Mouse (Mus musculus) forebrain, embryonic 15.5 days (tissue): ENCODE data around the gene Nin. TPM values are rescaled to one million over a fixed set of nuclear protein-coding genes. Genes with fewer than 3 reads are reported as not detected.

Source experiments
- ATAC-seq: fragments of 200-750 bp; cut with Nextera tagmentation; replicated peaks from 2 replicates; pipeline ENCODE4 v1.8.0; 2017; ENCODE audit warnings: mild to moderate bottlenecking, moderate TSS enrichment, moderate library complexity
- H3K27ac ChIP-seq: fragments of 300-500 bp; sonication (generic); replicated peaks from 2 replicates; pipeline ENCODE4 v1.5.1; 2015; ENCODE audit warnings: mild to moderate bottlenecking, inconsistent platforms
- H3K27me3 ChIP-seq: fragments of 300-500 bp; sonication (generic); 2 replicates; pipeline ENCODE4 v1.6.1; 2015; ENCODE audit warnings: inconsistent platforms
- H3K36me3 ChIP-seq: fragments of 300-500 bp; sonication (generic); 2 replicates; pipeline ENCODE4 v1.6.1; 2015; ENCODE audit warnings: mild to moderate bottlenecking, inconsistent platforms
- H3K4me1 ChIP-seq: fragments of 300-500 bp; sonication (generic); 2 replicates; pipeline ENCODE4 v1.6.1; 2015; ENCODE audit warnings: inconsistent platforms
- H3K4me2 ChIP-seq: fragments of 300-500 bp; sonication (generic); replicated peaks from 2 replicates; pipeline ENCODE4 v1.6.1; 2015; ENCODE audit warnings: mild to moderate bottlenecking, inconsistent platforms
- H3K4me3 ChIP-seq: fragments of 300-500 bp; sonication (generic); 2 replicates; pipeline ENCODE4 v1.5.1; 2015; ENCODE audit warnings: mild to moderate bottlenecking, inconsistent platforms
- H3K9ac ChIP-seq: fragments of 300-500 bp; sonication (generic); replicated peaks from 2 replicates; pipeline ENCODE4 v1.6.1; 2015; ENCODE audit warnings: mild to moderate bottlenecking, inconsistent platforms
- H3K9me3 ChIP-seq: fragments of 300-500 bp; sonication (generic); 2 replicates; pipeline ENCODE4 v1.6.1; 2016; ENCODE audit warnings: inconsistent platforms
- WGBS: fragments of 180-500 bp; shearing (Covaris S2); methylation state at CpG from one replicate; pipeline ENCODE4 v1.1.7; 2015; ENCODE audit warnings: mixed read lengths; 5-methylcytosine and 5-hydroxymethylcytosine counted together
- polyA plus RNA-seq: library from polyadenylated mRNA; unstranded; fragments of >200 nt; fragmentation: Nextera tagmentation; extraction: Ambion mirVana; gene quantifications from 2 replicates; pipeline ENCODE4 v1.2.1, GENCODE M21; 2015

Gene Nin
- polyA plus RNA-seq, 1 experiment from 2014 or later = 34.9 TPM

DNA sequence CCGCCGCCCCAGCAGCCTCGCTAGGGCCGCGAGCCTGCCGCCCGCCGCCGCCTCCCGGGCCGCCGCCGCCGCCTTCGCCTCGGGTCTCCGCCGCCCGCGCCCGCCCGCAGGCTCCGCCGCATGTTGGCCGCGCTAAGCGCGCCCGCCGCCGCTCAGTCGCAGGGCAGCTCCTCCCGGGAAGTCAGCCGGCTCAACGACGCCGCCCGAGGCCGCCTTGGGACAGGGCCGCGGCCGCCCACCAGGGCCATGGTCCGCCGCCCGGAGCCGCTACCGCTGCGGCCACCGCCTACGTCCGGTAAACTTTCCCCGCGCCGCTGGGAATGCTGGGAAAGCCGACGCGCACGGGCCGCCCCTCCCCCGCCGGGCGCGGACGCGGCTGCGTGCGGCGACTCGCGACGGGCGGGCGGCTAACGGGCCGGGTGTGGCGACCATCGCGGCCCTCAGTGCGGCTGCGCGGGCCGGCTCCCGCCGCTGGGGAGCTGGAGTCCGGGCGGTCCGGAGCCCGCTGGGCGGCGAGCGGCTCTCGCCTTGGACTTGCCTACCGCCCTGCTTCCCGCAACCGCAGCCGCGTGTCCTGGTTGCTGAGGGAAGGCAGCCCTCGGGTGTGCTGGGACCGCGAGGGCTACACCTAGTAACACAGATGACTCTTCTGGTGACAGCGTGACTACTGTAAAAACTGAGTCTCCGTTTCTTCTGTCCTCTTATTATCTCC is 126.6 kb downstream of the Nin start, which contains the start of gene Sav1:
Gene Sav1, minus strand, starts transcription at position 217 of the 712 bp plus-strand sequence.
- H3K27ac ChIP-seq = peak within 1 kb of the TSS; percentile 75
- peak within 1 kb of the TSS; percentile 67 for H3K4me2 ChIP-seq
- no peaks in the 10 kb centered on the region for H3K27me3 ChIP-seq
- H3K4me1 ChIP-seq = peaks cover 16% of the 10 kb centered on the region
- 0% methylated on average over 71 of the region's 102 CpGs for WGBS
- H3K36me3 ChIP-seq = peaks cover 15% of the 10 kb centered on the region; the same call in 1 of the 2 replicates
- no peaks in the 10 kb centered on the region for H3K9me3 ChIP-seq
- peak within 1 kb of the TSS; percentile 71 for H3K9ac ChIP-seq
- H3K4me3 ChIP-seq = peak within 1 kb of the TSS; percentile 66
- peak; percentile 94 for ATAC-seq

DNA sequence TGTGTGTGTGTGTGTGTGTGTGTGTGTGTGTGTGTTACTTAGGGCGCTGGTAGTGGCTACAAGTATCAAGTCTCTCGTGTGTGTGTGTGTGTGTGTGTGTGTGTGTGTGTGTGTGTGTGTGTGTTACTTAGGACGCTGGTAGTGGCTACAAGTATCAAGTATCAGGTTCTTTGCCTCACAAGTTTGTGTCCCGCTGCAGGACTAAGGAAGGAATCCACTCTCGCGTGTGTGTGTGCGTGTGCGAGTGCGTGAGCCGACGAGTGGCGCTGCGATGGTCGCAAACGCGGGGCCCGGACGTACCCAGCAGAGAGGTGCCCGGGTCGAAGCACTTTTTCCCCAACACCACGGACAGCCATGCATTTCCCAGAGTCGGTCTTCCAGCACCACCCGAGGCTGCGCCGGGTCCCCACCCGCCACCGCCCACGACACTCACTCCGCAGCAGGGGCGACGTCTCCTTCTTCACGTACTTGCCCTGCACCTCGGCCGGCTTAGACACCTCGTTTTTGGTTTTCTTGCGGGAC is 127.2 kb downstream of the Nin start:
- 0% methylated on average over 34 of the region's 36 CpGs for WGBS
- H3K4me1 ChIP-seq = peaks cover 16% of the 10 kb centered on the region
- H3K4me2 ChIP-seq = peak overlapping the region; percentile 67
- peak overlapping the region; percentile 75 for H3K27ac ChIP-seq
- peaks cover 18% of the 10 kb centered on the region; the same call in 1 of the 2 replicates for H3K36me3 ChIP-seq
- ATAC-seq = peak; percentile 52; the same call in 1 of the 2 replicates
- H3K4me3 ChIP-seq = peak overlapping the region; percentile 66
- H3K9ac ChIP-seq = peak overlapping the region; percentile 71
- no peaks in the 10 kb centered on the region for H3K27me3 ChIP-seq
- no peaks in the 10 kb centered on the region for H3K9me3 ChIP-seq

DNA sequence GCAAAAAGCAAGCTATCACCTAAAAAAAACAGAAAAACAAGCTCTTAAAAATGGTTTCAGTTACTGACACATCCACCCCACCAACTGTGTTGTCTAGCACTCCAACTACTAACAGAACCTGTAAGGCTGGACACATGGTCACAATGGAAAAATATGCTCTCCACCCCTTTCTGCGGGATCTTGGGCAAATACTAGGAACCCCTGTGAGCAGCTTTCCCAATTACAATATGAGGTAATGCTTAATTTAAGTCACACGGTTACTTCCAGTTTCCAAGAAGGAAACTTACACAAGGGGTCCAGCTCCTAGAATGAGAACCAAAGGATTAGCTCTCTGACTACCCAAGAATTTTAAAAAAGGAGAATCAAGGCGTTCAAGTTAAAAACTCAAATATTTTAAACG is 128.0 kb downstream of the Nin start:
- Histone ChIP-seq H3K4me3 (peak overlapping the region; percentile 66), H3K4me2 (peak overlapping the region; percentile 67), H3K27me3 (no peaks in the 10 kb centered on the region), H3K9me3 (no peaks in the 10 kb centered on the region), H3K4me1 (peaks cover 19% of the 10 kb centered on the region), H3K27ac (no peak overlapping the region), H3K9ac (peak overlapping the region; percentile 71; the same call in 1 of the 2 replicates), H3K36me3 (peaks cover 18% of the 10 kb centered on the region; the same call in 1 of the 2 replicates)
- ATAC-seq = no peak
- 26% methylated on average over 4 of the region's 4 CpGs for WGBS

- ATAC-seq = no peak
- 69% methylated on average over 5 of the region's 5 CpGs for WGBS
- no peak overlapping the region for H3K9ac ChIP-seq
- H3K36me3 ChIP-seq = peaks cover 21% of the 10 kb centered on the region
- H3K4me3 ChIP-seq = no peak overlapping the region
- no peak overlapping the region for H3K27ac ChIP-seq
- no peaks in the 10 kb centered on the region for H3K9me3 ChIP-seq
- H3K4me1 ChIP-seq = peaks cover 19% of the 10 kb centered on the region
- no peak overlapping the region for H3K4me2 ChIP-seq
- no peaks in the 10 kb centered on the region for H3K27me3 ChIP-seq
Measured at GRCm38 (mm10) chr12:69982874-69983273, 130.6 kb downstream of the Nin start.

DNA sequence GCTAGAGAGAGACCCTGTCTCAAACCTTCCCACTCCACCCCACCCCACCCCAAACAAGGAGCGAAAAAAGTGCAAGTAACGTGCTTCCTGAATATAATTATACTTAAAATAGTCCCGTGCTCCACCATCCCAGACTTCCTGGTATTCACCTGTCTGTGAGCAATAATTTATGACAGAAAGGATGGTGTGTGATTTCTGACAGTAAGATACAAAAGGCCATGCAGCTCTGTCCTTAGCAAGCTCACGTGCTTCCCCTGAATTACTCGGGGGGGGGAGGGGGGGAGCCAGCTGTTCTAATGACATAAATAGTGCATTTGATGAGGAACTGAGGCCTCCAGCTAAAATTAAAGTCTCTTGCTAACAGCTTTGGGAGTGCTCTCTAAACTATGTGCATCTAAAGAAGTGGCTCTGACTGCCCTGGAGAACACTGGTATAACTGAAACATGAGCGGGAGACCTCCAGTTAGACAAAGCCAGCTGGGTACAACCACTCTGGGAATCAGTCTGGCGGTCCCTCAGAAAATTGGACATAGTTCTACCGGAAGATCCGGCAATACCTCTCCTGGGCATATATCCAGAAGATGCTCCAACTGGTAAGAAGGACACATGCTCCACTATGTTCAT is 136.0 kb downstream of the Nin start:
- ATAC-seq = no peak
- Histone ChIP-seq H3K9ac (no peak overlapping the region), H3K9me3 (no peaks in the 10 kb centered on the region), H3K4me3 (no peak overlapping the region), H3K36me3 (peaks cover 8% of the 10 kb centered on the region), H3K4me2 (no peak overlapping the region), H3K27me3 (no peaks in the 10 kb centered on the region), H3K27ac (no peak overlapping the region), H3K4me1 (peaks cover 11% of the 10 kb centered on the region)
- WGBS = 61% methylated on average over 9 of the region's 9 CpGs

DNA sequence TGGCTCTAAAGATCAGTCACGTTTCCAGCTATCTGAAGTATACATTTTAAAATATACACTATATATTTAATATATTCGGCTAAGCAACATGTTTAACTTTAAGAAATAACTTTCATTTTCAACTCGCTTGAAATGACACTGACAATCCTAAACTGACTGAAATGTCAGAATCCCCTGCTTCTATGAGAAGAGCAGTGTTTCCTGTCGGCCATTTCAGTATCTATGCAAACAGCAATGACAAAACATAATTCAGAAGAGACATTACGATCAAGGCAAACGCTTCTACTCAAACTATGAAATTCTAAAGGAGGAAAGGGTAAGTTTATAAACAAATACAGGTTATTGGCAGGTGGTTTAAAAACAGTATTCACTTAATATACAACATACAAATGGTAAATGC is 136.8 kb downstream of the Nin start:
- whole genome bisulfite sequencing = 87% methylated on average over 6 of the region's 6 CpGs
- H3K9me3 ChIP-seq = no peaks in the 10 kb centered on the region
- ATAC-seq = no peak
- no peak overlapping the region for H3K4me3 ChIP-seq
- H3K36me3 ChIP-seq = peaks cover 7% of the 10 kb centered on the region
- no peaks in the 10 kb centered on the region for H3K27me3 ChIP-seq
- no peak overlapping the region for H3K4me2 ChIP-seq
- peaks cover 11% of the 10 kb centered on the region for H3K4me1 ChIP-seq
- H3K27ac ChIP-seq = no peak overlapping the region
- H3K9ac ChIP-seq = no peak overlapping the region

- no peak overlapping the region for H3K9ac ChIP-seq
- H3K36me3 ChIP-seq = peaks cover 20% of the 10 kb centered on the region
- H3K4me2 ChIP-seq = no peak overlapping the region
- no peak overlapping the region for H3K27ac ChIP-seq
- H3K27me3 ChIP-seq = no peaks in the 10 kb centered on the region
- H3K9me3 ChIP-seq = no peaks in the 10 kb centered on the region
- H3K4me1 ChIP-seq = peaks cover 9% of the 10 kb centered on the region
- no peak for ATAC-seq
- H3K4me3 ChIP-seq = no peak overlapping the region
Measured at GRCm38 (mm10) chr12:69973666-69974065, 139.9 kb downstream of the Nin start.

GRCm38 (mm10) chr12:69968154-69968553 is 145.4 kb downstream of the Nin start:
- Histone ChIP-seq H3K36me3 (peaks cover 56% of the 10 kb centered on the region), H3K9me3 (no peaks in the 10 kb centered on the region), H3K9ac (no peak overlapping the region), H3K4me1 (no peaks in the 10 kb centered on the region), H3K4me3 (no peak overlapping the region), H3K27me3 (no peaks in the 10 kb centered on the region), H3K4me2 (no peak overlapping the region), H3K27ac (no peak overlapping the region)
- WGBS = 63% methylated on average over 5 of the region's 5 CpGs
- no peak for ATAC-seq

DNA sequence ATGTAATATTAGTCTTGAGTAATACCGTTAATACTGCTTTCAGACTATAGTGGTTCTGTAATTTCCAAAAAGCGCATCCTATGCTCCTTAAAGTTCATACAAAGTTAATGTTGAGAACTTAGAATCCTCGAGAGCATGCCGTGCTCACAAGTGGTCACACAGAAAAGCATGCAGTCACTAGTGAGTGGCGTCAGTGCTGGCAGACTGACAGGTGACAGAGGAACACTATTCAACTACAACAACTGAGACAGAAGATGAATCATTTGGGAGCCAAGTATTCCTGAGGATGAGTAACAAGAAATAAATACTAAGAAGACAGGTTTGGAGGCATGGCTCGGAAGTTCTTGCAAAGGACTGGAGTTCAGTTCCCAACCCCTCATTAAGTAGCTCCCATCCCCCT is 146.4 kb downstream of the Nin start:
- no peaks in the 10 kb centered on the region for H3K4me1 ChIP-seq
- no peaks in the 10 kb centered on the region for H3K27me3 ChIP-seq
- no peak overlapping the region for H3K27ac ChIP-seq
- H3K9me3 ChIP-seq = no peaks in the 10 kb centered on the region
- no peak overlapping the region for H3K9ac ChIP-seq
- WGBS = 90% methylated on average over 6 of the region's 6 CpGs
- no peak for ATAC-seq
- H3K36me3 ChIP-seq = peaks cover 67% of the 10 kb centered on the region
- no peak overlapping the region for H3K4me3 ChIP-seq
- H3K4me2 ChIP-seq = no peak overlapping the region

DNA sequence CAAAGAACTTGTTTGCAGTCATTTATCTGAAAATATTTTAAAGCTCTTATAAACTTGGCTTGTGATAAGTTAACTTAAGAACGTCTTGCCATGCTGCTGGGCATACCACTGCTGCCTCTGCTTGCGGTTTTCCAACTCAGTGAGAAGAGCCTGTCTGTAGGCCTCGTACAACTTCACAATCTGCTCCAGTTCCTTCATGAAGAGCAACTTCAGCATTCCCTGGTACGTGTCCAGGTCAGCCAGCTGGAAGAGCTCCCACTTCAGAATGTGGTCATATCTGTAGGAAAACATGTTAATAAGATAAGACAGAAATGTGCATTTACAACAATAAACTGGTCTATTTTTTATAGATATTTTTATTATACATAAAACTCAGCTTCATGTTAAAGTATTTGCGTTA is 147.4 kb downstream of the Nin start:
- no peak for ATAC-seq
- WGBS = 86% methylated on average over 5 of the region's 5 CpGs
- H3K36me3 ChIP-seq = peaks cover 68% of the 10 kb centered on the region

GRCm38 (mm10) chr12:69965644-69966043 is 147.9 kb downstream of the Nin start:
- peaks cover 68% of the 10 kb centered on the region for H3K36me3 ChIP-seq
- ATAC-seq = no peak
- no peaks in the 10 kb centered on the region for H3K27me3 ChIP-seq
- no peak overlapping the region for H3K9ac ChIP-seq
- 83% methylated on average over 3 of the region's 3 CpGs for WGBS
- H3K4me1 ChIP-seq = no peaks in the 10 kb centered on the region
- H3K4me2 ChIP-seq = no peak overlapping the region
- no peak overlapping the region for H3K27ac ChIP-seq
- H3K4me3 ChIP-seq = no peak overlapping the region
- no peaks in the 10 kb centered on the region for H3K9me3 ChIP-seq

More for the DNA sequence above, 147.4 kb downstream of the Nin start:
- no peak overlapping the region for H3K4me3 ChIP-seq
- H3K9me3 ChIP-seq = no peaks in the 10 kb centered on the region
- no peak overlapping the region for H3K27ac ChIP-seq
- H3K9ac ChIP-seq = no peak overlapping the region
- H3K4me1 ChIP-seq = no peaks in the 10 kb centered on the region
- no peak overlapping the region for H3K4me2 ChIP-seq
- H3K27me3 ChIP-seq = no peaks in the 10 kb centered on the region

DNA sequence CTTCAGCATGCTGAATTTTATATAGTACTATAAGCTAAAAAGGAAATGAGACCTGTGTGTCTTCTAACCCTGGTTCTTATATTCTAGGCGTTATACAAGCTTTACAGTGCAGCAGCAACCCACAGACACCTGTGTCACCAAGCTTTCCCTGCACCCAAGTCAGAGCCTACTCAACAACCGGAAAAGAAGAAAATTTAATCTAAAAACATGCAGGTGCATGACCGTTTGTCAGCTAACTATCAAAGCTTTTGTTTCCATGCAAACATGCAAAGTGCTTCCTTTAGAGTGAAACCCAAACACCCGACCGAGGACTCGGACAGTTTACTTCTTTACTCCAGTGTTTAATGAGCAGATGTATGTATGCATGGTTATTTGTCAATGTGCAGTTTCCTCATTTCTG is 150.4 kb downstream of the Nin start:
- Histone ChIP-seq H3K4me3 (no peak overlapping the region), H3K4me1 (no peaks in the 10 kb centered on the region), H3K9me3 (no peaks in the 10 kb centered on the region), H3K27me3 (no peaks in the 10 kb centered on the region), H3K4me2 (no peak overlapping the region), H3K9ac (no peak overlapping the region), H3K36me3 (peaks cover 76% of the 10 kb centered on the region), H3K27ac (no peak overlapping the region)
- 86% methylated on average over 6 of the region's 6 CpGs for WGBS
- no peak for ATAC-seq
